Mouse (Mus musculus) megakaryocyte, embryonic 14.5 days (primary cell): ENCODE measurements around the gene Tnrc6b. TPM values are rescaled to one million over a fixed set of nuclear protein-coding genes. Genes with fewer than 3 reads are reported as not detected.
"Not testable (repeated sequence)": the region's sequence is repeated elsewhere in the genome, so short reads cannot be mapped to it uniquely, and the experiment has no call there.

ENCODE experiments used
- H3K27me3 ChIP-seq: replicated peaks from 2 replicates; pipeline ENCODE3; 2012; ENCODE audit warnings: inconsistent platforms
- H3K36me3 ChIP-seq: replicated peaks from 2 replicates; pipeline ENCODE3; 2012; ENCODE audit warnings: low read length, inconsistent platforms, mixed read lengths
- H3K4me1 ChIP-seq: 2 replicates; pipeline ENCODE4 v1.6.1; 2012; ENCODE audit warnings: inconsistent platforms
- H3K4me3 ChIP-seq: replicated peaks from 2 replicates; pipeline ENCODE3; 2012; ENCODE audit warnings: moderate library complexity, mild to moderate bottlenecking, inconsistent platforms
- H3K9me3 ChIP-seq: 2 replicates; pipeline ENCODE4 v1.6.1; 2012; ENCODE audit warnings: inconsistent platforms
- FLI1 ChIP-seq: IDR thresholded peaks from 2 replicates; pipeline ENCODE4 v1.6.1; 2012; ENCODE audit warnings: low read length, inconsistent platforms, mixed read lengths
- GATA1 ChIP-seq: IDR thresholded peaks from 3 replicates; pipeline ENCODE4 v1.6.1; 2012; ENCODE audit warnings: mixed read lengths, low read length, inconsistent platforms, borderline replicate concordance
- polyA plus RNA-seq: library from polyadenylated mRNA; stranded (reverse); fragments of >175 nt; gene quantifications from 2 replicates; pipeline ENCODE4 v1.2.3, GENCODE M21; 2012; ENCODE audit warnings: low replicate concordance; ENCODE audit not compliant: insufficient read depth

Tnrc6b gene
- polyA plus RNA-seq, 1 experiment: 19.3 TPM

- TF ChIP-seq GATA1: no peak
- TF ChIP-seq FLI1: no peak
- Histone ChIP-seq H3K36me3 (peaks cover 95% of the 10 kb centered on the region), H3K4me3 (peak overlapping the region; percentile 24), H3K4me1 (peaks cover 30% of the 10 kb centered on the region), H3K27me3 (no peaks in the 10 kb centered on the region), H3K9me3 (no peaks in the 10 kb centered on the region)
These were observed 185.6 kb downstream of the Tnrc6b start for GRCm38 (mm10) chr15:80896741-80897140.

- H3K27me3 ChIP-seq: no peaks in the 10 kb centered on the region
- TF ChIP-seq FLI1 (no peak), GATA1 (no peak)
- peaks cover 38% of the 10 kb centered on the region for H3K4me1 ChIP-seq
- no peaks in the 10 kb centered on the region for H3K9me3 ChIP-seq
- no peak overlapping the region for H3K4me3 ChIP-seq
- peaks cover 95% of the 10 kb centered on the region for H3K36me3 ChIP-seq
These were observed 186.8 kb downstream of the Tnrc6b start for GRCm38 (mm10) chr15:80897911-80898310.

DNA sequence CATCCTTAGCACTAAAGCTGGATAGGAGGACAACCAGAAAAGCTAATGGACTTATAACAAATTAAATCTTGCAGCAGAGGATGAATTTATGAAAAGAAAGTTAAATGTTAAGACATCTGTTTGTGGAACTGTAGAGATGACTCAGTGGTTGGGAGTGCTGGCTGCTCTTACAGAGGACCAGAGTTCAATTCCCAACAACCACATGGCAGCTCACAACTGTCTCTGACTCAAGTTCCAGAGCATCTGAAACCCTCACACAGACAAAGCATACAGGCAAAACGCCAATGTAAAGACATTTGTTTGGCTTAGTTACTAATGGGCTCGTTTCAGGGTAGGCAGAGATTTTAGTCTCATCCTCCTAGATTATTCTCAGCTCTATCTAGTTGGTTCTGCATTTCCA is 188.7 kb downstream of the Tnrc6b start:
- Histone ChIP-seq H3K27me3 (no peaks in the 10 kb centered on the region), H3K4me3 (no peak overlapping the region), H3K36me3 (peaks cover 95% of the 10 kb centered on the region), H3K9me3 (no peaks in the 10 kb centered on the region), H3K4me1 (peaks cover 38% of the 10 kb centered on the region)
- no peak for TF ChIP-seq GATA1
- TF ChIP-seq FLI1: no peak

- TF ChIP-seq GATA1 (no peak), FLI1 (no peak)
- Histone ChIP-seq H3K4me1 (peaks cover 31% of the 10 kb centered on the region), H3K9me3 (no peaks in the 10 kb centered on the region), H3K36me3 (peaks cover 95% of the 10 kb centered on the region), H3K27me3 (no peaks in the 10 kb centered on the region), H3K4me3 (no peak overlapping the region)
These were observed 190.8 kb downstream of the Tnrc6b start for GRCm38 (mm10) chr15:80901806-80902513.

GRCm38 (mm10) chr15:80904776-80905175 is 193.7 kb downstream of the Tnrc6b start:
- not testable (repeated sequence) for H3K27me3 ChIP-seq
- H3K36me3 ChIP-seq: peaks cover 82% of the 10 kb centered on the region

GRCm38 (mm10) chr15:80910183-80910582 is 199.1 kb downstream of the Tnrc6b start:
- Histone ChIP-seq H3K9me3 (no peaks in the 10 kb centered on the region), H3K27me3 (no peaks in the 10 kb centered on the region), H3K36me3 (peaks cover 78% of the 10 kb centered on the region), H3K4me1 (peaks cover 65% of the 10 kb centered on the region), H3K4me3 (no peak overlapping the region)
- TF ChIP-seq FLI1 (no peak), GATA1 (no peak)

More at GRCm38 (mm10) chr15:80904776-80905175, 193.7 kb downstream of the Tnrc6b start:
- not testable (repeated sequence) for H3K9me3 ChIP-seq, H3K4me3 ChIP-seq
- H3K4me1 ChIP-seq: peaks cover 36% of the 10 kb centered on the region

DNA sequence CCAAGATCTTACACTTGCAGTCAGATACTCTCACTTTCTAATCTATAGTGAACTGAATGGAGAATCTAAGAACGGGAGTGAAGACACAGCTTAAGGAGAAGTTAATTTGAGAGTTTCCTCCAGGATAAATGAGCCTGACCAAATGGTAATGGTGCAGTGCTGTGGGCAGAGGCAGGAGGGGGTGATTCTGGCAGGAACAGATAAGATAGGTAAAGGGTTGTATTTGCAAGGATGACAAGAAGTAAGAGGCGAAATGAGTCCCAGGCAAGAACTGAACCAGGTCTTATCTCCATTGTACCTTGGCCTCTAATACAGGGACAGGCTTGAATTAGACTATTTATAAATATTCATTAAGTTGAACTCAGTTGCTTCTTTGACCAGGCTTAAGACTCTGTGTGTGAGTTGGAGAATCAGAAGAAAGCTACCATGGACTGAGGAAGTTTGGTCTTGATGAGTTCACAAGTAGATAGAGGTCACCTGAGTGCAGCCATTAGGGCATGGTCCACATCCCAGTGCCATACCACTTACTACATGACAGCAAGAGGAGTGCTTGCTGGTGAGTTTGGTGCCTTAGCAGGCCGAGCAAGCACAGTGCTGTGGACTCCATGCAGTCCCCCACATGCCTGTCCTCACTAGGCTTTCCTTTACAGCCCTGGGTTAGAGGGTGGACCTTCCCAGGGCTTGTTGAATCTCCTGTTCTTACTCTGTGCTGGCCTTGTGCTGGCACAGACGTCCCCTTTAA is 199.8 kb downstream of the Tnrc6b start:
- no peaks in the 10 kb centered on the region for H3K9me3 ChIP-seq
- H3K4me1 ChIP-seq: peaks cover 69% of the 10 kb centered on the region
- peak overlapping the region; percentile 64 for H3K4me3 ChIP-seq
- no peaks in the 10 kb centered on the region for H3K27me3 ChIP-seq
- peaks cover 78% of the 10 kb centered on the region for H3K36me3 ChIP-seq
- TF ChIP-seq GATA1 (no peak), FLI1 (no peak)

DNA sequence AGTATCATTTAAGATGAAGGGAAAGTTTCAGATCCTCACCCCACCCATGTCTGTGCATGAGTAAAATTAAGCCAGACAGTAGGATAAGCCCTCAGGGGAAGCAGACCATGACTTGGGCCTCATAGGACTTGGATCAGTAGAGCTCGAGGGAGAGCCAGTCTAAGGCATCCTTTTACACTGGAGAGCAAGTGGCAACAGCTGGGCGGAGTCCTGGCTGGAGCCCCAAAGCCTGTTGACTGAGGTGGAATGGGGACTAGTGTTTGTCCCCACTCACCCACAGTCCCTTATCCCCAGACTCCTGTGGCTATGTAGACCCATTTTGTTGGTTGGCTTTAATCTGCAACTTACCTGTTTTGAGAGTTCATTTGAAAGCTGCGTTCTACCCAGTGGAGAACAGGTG is 201.1 kb downstream of the Tnrc6b start:
- no peaks in the 10 kb centered on the region for H3K9me3 ChIP-seq
- peaks cover 79% of the 10 kb centered on the region for H3K36me3 ChIP-seq
- H3K4me3 ChIP-seq: no peak overlapping the region
- H3K4me1 ChIP-seq: peaks cover 69% of the 10 kb centered on the region
- H3K27me3 ChIP-seq: no peaks in the 10 kb centered on the region
- TF ChIP-seq FLI1 (no peak), GATA1 (no peak)

DNA sequence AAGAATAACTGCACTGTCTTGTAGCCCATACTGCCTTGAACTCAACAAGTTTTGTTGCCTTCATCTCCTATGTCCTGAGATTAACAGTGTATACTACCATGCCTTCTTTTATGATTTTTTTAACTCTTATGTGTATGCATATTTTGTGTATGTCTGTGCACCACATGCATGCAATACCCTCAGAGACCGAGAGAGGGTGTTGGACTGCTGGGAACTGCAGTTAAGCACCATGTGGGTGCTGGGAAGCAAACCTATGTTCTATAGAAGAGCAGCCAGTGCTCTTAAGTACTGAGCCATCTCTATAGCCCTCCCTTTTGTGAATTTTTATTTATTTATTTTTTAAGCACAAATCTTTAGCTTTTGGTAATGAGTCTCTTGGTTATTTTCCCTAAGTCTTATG is 202.7 kb downstream of the Tnrc6b start:
- TF ChIP-seq GATA1 (no peak), FLI1 (no peak)
- H3K27me3 ChIP-seq: no peaks in the 10 kb centered on the region
- H3K36me3 ChIP-seq: peaks cover 86% of the 10 kb centered on the region
- H3K9me3 ChIP-seq: no peaks in the 10 kb centered on the region
- H3K4me3 ChIP-seq: no peak overlapping the region
- H3K4me1 ChIP-seq: peaks cover 62% of the 10 kb centered on the region

DNA sequence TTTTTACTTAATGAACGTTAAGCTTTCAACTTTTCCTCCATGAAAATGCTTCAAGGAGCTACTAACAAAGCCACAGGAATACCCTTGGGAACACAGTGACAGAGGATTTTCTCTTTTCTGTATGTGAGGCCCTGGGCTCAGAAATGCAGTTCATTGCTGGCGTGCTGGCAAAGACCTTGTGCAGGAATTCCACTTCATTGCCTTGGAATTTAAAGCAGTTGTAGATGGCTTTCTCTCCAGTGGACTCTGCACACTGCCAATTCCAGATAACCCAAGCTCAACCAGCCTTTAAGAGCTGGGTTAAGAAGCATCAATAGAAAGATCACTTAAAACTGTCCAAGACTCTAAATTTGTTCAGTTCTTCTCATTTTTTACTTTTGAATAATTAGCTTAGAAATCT is 204.7 kb downstream of the Tnrc6b start:
- Histone ChIP-seq H3K27me3 (no peaks in the 10 kb centered on the region), H3K36me3 (peaks cover 94% of the 10 kb centered on the region), H3K9me3 (no peaks in the 10 kb centered on the region), H3K4me1 (peaks cover 49% of the 10 kb centered on the region), H3K4me3 (no peak overlapping the region)
- TF ChIP-seq GATA1 (no peak), FLI1 (no peak)
